Mouse (Mus musculus): ENCODE measurements at regions not wholly inside any gene's neighbourhood (a gene's known extent, or its start where the extent isn't known, plus 50 kb on each side); places are given as distances from the start of the nearest gene placed in this dataset.

DNA sequence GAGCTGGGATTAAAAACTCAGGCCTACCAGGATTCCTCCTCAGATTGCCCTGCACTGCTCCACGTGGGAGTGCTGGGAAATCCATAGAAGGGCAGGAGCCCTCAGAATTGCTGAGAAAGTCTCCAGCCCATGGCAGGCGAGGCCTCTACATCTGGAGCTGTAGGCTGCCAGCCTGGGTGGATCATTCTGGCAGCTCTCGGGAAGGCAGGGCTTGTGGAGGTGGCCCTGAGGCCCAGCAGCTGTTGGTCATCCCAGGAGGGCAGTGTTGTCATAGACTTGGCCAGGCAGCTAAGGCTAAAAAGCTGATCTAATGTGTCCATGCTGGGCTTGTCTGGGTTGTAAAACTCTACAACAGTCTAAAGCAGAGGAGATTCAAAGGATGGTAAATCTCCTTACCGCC is 101.6 kb upstream of the Aldh1a3 start:
- WGBS: 79% methylated on average over 4 of the region's 4 CpGs
- Histone ChIP-seq H3K36me3 (no peaks in the 10 kb centered on the region), H3K4me3 (no peak overlapping the region), H3K27ac (replicated peaks) (no peak overlapping the region), H3K4me2 (no peak overlapping the region), H3K9ac (no peak overlapping the region), H3K4me1 (replicated peaks) (no peaks in the 10 kb centered on the region), H3K9me3 (no peaks in the 10 kb centered on the region), H3K27me3 (no peaks in the 10 kb centered on the region)
- no peak for ATAC-seq (ENCODE audit: low read depth)

DNA sequence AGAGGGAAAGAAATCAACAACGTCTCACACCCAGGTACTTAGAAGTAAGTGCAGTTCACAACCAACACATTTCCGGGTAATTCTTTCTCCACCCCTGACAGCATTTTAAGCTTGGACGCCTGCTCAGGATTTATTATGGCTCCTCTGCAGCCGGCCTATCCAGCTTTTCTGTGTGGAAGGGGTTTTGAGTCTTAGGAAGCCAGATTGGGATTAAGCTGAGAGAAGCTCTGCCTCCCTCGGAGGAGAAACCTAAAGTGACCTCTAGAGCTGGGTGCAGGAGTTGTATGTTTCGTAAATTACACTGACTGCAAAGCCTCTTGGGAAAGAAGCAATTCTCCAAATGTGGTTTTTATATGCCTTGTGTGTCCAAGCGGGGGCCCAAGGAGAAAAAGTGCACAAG is 96.6 kb upstream of the Aldh1a3 start:
- Histone ChIP-seq H3K36me3 (no peaks in the 10 kb centered on the region), H3K4me3 (no peak overlapping the region), H3K27me3 (no peaks in the 10 kb centered on the region), H3K4me1 (replicated peaks) (no peaks in the 10 kb centered on the region), H3K9me3 (no peaks in the 10 kb centered on the region), H3K9ac (no peak overlapping the region), H3K4me2 (no peak overlapping the region), H3K27ac (replicated peaks) (no peak overlapping the region)
- WGBS: 40% methylated on average over 7 of the region's 7 CpGs
- no peak for ATAC-seq (ENCODE audit: low read depth)

DNA sequence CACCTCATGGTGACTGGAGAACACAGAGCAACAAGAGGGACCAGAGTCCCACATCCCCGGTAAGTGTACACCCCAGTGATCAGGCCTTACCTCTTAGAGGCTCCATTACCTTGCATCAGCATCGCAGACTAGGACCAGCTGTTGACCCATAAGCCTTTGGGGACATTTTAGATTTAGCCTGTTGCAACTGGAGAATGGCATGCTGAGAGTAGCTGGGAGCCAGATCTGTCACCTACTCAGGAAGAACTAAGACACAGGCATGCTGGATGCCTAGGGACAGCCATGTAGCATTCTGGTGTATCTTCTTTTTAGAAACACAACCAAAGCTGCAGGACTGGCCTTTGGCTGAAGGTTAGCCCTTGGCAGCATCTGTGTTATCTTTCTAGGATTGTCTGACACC is 94.2 kb upstream of the Aldh1a3 start:
- no peaks in the 10 kb centered on the region for H3K36me3 ChIP-seq
- no peak overlapping the region for H3K4me3 ChIP-seq
- no peak for ATAC-seq (ENCODE audit: low read depth)
- H3K27ac ChIP-seq (replicated peaks): no peak overlapping the region
- H3K4me1 ChIP-seq (replicated peaks): no peaks in the 10 kb centered on the region
- H3K4me2 ChIP-seq: no peak overlapping the region
- no peak overlapping the region for H3K9ac ChIP-seq
- no peaks in the 10 kb centered on the region for H3K9me3 ChIP-seq
- WGBS: 81% methylated on average over 2 of the region's 2 CpGs
- H3K27me3 ChIP-seq: no peaks in the 10 kb centered on the region

DNA sequence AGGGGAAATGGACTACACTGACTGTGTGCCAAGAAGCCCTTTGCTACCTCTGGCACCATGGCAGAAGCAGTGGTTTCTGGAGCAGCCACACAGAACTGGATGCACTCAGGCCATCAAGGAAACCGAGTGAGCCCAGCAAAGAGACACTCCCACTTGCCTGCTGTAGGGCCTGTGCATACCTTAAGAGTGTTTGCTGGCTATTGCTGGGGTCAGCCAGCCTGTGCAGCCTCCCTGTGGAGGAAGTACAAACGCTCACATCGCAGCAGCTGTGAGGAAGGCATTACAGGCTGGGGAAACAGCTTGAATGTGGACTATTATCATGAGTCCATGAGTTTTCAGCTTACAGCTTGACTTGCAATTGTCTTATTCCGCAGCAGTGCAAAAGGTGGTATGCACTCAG is 88.8 kb upstream of the Aldh1a3 start:
- no peak overlapping the region for H3K27ac ChIP-seq (replicated peaks)
- no peak overlapping the region for H3K9ac ChIP-seq
- H3K4me1 ChIP-seq (replicated peaks): no peaks in the 10 kb centered on the region
- no peaks in the 10 kb centered on the region for H3K9me3 ChIP-seq
- no peak for ATAC-seq (ENCODE audit: low read depth)
- no peak overlapping the region for H3K4me3 ChIP-seq
- WGBS: 50% methylated on average over 4 of the region's 4 CpGs
- no peaks in the 10 kb centered on the region for H3K36me3 ChIP-seq
- H3K4me2 ChIP-seq: no peak overlapping the region
- H3K27me3 ChIP-seq: no peaks in the 10 kb centered on the region

DNA sequence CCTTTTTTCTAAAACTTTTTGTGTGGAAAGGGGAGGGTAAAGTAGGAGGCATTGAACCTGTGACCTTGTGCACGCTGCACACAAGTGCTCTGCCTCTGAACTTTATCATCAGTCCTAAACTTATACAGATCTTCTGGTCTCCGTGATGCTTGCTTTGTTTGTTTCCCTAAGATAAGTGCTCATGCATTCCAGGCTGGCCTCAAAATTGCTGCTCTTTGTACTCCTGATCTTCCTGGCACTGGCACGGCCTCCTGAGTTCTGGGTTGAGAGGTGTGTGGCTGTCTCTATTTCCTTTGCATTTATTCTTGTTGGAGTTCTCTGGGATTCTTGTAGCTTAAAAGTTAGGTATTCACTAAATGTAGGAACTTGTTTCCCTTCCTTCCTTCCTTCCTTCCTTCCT is 86.1 kb upstream of the Aldh1a3 start:
- no peaks in the 10 kb centered on the region for H3K4me1 ChIP-seq (replicated peaks)
- WGBS: 62% methylated on average over 3 of the region's 3 CpGs
- no peak for ATAC-seq (ENCODE audit: low read depth)

DNA sequence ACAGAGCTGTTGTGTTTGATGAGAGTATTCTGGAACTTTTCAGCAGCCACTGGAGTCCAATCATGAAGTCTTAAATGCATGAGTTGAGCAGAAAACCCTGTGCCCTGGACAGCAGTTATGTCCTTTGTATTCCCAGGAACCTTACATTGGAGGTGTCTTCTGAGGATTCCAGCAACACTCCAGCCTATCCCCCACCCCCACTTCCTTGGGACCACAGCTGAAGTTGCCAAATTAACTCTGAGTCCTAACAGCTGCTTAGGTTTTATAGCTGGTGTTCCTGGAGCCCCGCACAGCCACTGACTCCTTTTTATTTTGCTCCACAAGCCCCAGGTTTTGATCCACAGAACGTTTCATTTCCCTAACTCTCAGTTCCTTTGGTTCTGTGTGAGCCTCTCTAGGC is 78.4 kb upstream of the Aldh1a3 start:
- no peak overlapping the region for H3K4me2 ChIP-seq
- H3K36me3 ChIP-seq: no peaks in the 10 kb centered on the region
- H3K27me3 ChIP-seq: no peaks in the 10 kb centered on the region
- H3K27ac ChIP-seq (replicated peaks): no peak overlapping the region
- no peak overlapping the region for H3K9ac ChIP-seq
- no peak overlapping the region for H3K4me3 ChIP-seq
- WGBS: 51% methylated on average over 2 of the region's 2 CpGs
- no peak for ATAC-seq (ENCODE audit: low read depth)
- H3K4me1 ChIP-seq (replicated peaks): peaks cover 8% of the 10 kb centered on the region; the same call in 1 of the 2 replicates
- peaks cover 9% of the 10 kb centered on the region for H3K9me3 ChIP-seq

More for the DNA sequence above, 86.1 kb upstream of the Aldh1a3 start:
- H3K36me3 ChIP-seq: no peaks in the 10 kb centered on the region
- no peaks in the 10 kb centered on the region for H3K27me3 ChIP-seq
- no peak overlapping the region for H3K4me2 ChIP-seq
- H3K9ac ChIP-seq: no peak overlapping the region
- no peak overlapping the region for H3K4me3 ChIP-seq
- no peak overlapping the region for H3K27ac ChIP-seq (replicated peaks)
- H3K9me3 ChIP-seq: peaks cover under 1% of the 10 kb centered on the region; the same call in 1 of the 2 replicates

DNA sequence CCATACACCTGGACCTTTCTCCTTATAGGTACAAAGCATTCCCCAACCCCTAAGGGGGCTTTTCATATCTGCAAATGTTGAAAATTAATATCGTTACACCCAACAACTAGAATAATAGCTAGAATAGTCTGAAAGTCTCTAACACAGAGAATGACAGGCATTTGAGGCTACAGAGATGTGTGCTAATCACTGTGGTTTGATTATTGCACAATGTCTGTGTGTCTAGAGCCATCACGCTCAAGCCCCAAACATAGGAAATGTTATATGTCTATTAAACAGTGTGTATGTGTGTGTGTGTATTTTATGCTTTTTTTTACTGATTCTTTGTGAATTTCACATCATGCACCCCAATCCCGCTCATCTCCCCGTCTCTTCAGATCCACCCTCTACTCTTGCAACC is 77.2 kb upstream of the Aldh1a3 start:
- ATAC-seq (ENCODE audit: low read depth): no peak
- 91% methylated on average over 4 of the region's 4 CpGs for WGBS
- peaks cover 8% of the 10 kb centered on the region; the same call in 1 of the 2 replicates for H3K4me1 ChIP-seq (replicated peaks)
- H3K27ac ChIP-seq (replicated peaks): no peak overlapping the region
- H3K9me3 ChIP-seq: peaks cover 9% of the 10 kb centered on the region
- no peak overlapping the region for H3K4me3 ChIP-seq
- no peak overlapping the region for H3K9ac ChIP-seq
- H3K27me3 ChIP-seq: no peaks in the 10 kb centered on the region
- no peak overlapping the region for H3K4me2 ChIP-seq
- H3K36me3 ChIP-seq: no peaks in the 10 kb centered on the region

DNA sequence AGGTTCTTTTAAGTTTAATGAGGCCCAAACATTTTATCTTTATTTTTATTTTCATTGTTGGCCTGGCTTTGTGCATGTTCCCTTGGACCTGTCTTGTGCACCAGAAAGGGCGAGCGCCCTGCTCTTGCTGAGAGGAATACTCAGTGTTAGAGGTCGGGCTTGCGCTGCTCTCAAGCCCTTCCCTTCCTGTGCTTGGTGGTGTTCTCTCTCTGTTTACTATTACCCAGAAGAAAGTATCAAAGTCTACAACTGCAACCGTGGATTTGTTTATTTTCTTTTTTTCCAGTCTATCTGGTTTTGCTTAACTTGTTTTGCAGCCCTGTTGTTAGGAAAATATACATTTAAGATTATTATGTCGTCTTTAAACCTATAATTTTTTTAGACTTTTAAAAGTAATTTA is 74.1 kb upstream of the Aldh1a3 start:
- ATAC-seq (ENCODE audit: low read depth): no peak
- H3K4me3 ChIP-seq: no peak overlapping the region
- no peak overlapping the region for H3K9ac ChIP-seq
- H3K36me3 ChIP-seq: no peaks in the 10 kb centered on the region
- H3K27me3 ChIP-seq: no peaks in the 10 kb centered on the region
- H3K4me1 ChIP-seq (replicated peaks): peaks cover 8% of the 10 kb centered on the region; the same call in 1 of the 2 replicates
- no peak overlapping the region for H3K4me2 ChIP-seq
- no peaks in the 10 kb centered on the region for H3K9me3 ChIP-seq
- 80% methylated on average over 6 of the region's 6 CpGs for WGBS
- H3K27ac ChIP-seq (replicated peaks): no peak overlapping the region

DNA sequence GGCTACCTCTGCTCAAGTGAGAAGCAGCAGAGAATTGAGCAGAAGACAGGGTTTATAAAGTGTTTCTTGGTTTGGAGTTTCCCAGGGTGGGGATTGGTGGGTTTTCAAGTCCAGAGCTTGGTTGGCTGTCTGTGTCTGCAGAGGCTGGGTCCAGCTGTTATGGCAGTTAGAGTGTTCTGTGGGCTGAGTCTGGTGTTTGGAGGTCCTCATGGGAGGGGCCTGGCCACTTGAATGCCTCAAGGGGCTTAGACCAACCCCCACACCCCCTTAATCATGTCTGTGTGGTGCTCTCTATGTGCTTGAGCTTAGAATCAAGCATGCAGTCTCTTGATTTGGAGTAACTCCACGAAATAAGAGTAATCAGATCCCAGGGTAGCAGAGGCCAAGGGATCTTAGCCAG is 70.2 kb upstream of the Aldh1a3 start:
- H3K36me3 ChIP-seq: no peaks in the 10 kb centered on the region
- WGBS: 43% methylated on average over 1 of the region's 1 CpGs
- no peak overlapping the region for H3K27ac ChIP-seq (replicated peaks)
- H3K4me2 ChIP-seq: no peak overlapping the region
- H3K4me1 ChIP-seq (replicated peaks): peaks cover 1% of the 10 kb centered on the region; the same call in 1 of the 2 replicates
- H3K4me3 ChIP-seq: no peak overlapping the region
- no peaks in the 10 kb centered on the region for H3K9me3 ChIP-seq
- H3K27me3 ChIP-seq: no peaks in the 10 kb centered on the region
- no peak overlapping the region for H3K9ac ChIP-seq
- ATAC-seq (ENCODE audit: low read depth): no peak

DNA sequence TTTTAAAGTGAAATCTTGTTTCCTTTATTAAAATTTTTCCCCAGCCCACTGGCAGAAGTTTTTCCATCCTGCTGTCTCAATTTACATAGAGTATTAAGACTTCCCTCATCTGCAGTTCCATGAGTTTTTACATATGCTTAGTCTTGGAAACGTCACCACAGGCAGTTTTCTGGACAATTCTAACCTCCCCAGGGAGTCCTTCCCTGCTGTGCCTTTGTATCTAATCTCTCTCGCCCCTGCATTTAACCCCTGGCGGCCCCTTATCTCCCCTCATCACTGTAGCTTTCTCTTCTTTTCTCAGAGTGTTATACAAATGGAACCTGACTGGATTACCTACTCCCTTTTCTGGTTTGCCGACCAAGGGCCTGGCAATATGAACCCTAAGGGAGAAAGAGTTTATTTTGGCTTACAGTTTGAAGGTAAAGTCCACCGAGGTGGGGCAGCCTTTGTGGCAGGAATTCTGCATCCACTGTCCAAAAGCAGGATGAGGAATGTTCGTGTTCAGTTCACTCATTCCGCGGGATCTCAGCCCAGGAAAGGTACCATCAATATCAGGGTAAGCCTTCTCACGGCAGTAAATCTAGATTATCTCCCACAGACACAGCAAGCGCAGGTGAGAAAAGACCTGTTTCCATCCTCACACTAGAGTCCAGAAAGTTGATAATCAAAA is 66.0 kb upstream of the Aldh1a3 start:
- no peak for ATAC-seq (ENCODE audit: low read depth)
- Histone ChIP-seq H3K4me3 (no peak overlapping the region), H3K4me2 (no peak overlapping the region), H3K9ac (no peak overlapping the region), H3K4me1 (replicated peaks) (no peaks in the 10 kb centered on the region), H3K27me3 (no peaks in the 10 kb centered on the region), H3K9me3 (no peaks in the 10 kb centered on the region), H3K27ac (replicated peaks) (no peak overlapping the region), H3K36me3 (no peaks in the 10 kb centered on the region)
- 72% methylated on average over 10 of the region's 10 CpGs for WGBS

DNA sequence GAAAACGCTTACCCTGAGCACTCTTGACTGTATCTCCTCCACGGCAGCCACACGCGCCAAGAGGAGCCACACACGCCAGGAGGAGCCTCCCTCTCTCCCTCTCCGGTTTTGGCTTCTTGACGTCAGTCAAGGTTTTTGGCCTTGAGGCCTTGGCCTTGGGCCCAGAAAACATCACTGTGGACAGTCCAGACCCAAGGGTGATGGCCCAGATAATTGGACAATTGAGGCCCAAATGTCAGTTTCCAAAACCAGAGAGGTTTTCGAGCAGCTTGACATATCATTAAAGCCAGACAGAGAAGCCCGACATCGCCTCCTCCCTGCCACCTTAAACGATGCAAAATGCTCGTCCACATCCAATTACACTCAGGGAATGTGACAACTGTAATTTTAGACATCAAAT is 65.4 kb upstream of the Aldh1a3 start:
- Histone ChIP-seq H3K27ac (replicated peaks) (no peak overlapping the region), H3K27me3 (no peaks in the 10 kb centered on the region), H3K4me3 (no peak overlapping the region), H3K36me3 (no peaks in the 10 kb centered on the region), H3K4me2 (no peak overlapping the region), H3K4me1 (replicated peaks) (no peaks in the 10 kb centered on the region), H3K9me3 (no peaks in the 10 kb centered on the region), H3K9ac (no peak overlapping the region)
- 84% methylated on average over 12 of the region's 12 CpGs for WGBS
- ATAC-seq (ENCODE audit: low read depth): no peak

DNA sequence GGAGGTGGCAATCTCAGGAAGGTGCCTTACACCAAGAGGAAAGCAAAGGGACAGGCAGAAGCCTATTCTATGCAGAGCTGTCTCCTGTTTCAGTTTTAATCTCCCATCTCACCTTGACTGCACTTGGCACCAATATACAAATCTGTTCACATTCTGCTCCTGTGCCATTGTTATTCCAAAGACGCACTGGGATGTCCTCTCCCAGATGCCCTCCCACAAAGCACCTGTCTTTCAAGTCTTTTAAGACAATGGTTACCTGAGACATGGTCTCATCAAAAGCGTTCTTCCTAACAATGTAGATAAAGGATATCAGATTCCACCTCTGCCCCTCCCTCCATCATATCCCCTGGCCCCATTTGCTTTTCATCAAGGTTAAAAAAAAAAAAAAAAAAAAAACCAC is 64.2 kb upstream of the Aldh1a3 start:
- Histone ChIP-seq H3K27ac (replicated peaks) (no peak overlapping the region), H3K27me3 (no peaks in the 10 kb centered on the region), H3K9me3 (no peaks in the 10 kb centered on the region), H3K4me1 (replicated peaks) (no peaks in the 10 kb centered on the region), H3K4me2 (no peak overlapping the region), H3K36me3 (no peaks in the 10 kb centered on the region), H3K9ac (no peak overlapping the region), H3K4me3 (no peak overlapping the region)
- ATAC-seq (ENCODE audit: low read depth): no peak
- 80% methylated on average over 2 of the region's 2 CpGs for WGBS

DNA sequence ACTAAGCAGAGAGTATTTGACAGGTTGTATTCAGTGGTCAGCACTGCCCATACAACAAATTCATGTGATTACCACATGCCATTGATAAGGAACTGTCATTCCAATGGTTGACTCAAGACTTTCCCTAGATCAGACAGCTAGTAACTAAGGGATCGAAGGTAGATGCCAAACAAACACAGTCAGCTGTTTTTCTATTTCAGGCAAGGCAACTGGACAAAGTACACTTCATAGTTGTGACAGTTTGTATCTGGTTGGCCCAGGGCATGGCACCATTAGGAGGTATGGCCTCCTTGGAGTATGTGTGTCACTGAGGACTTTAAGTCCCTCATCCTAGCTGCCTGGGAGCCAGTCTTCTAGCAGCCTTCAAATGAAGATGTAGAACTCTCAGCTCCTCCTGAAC is 62.8 kb upstream of the Aldh1a3 start:
- no peak for ATAC-seq (ENCODE audit: low read depth)
- no peaks in the 10 kb centered on the region for H3K9me3 ChIP-seq
- no peak overlapping the region for H3K27ac ChIP-seq (replicated peaks)
- no peaks in the 10 kb centered on the region for H3K36me3 ChIP-seq
- no peak overlapping the region for H3K4me2 ChIP-seq
- no peaks in the 10 kb centered on the region for H3K4me1 ChIP-seq (replicated peaks)
- no peak overlapping the region for H3K9ac ChIP-seq
- WGBS: 89% methylated on average over 1 of the region's 1 CpGs
- H3K4me3 ChIP-seq: no peak overlapping the region
- no peaks in the 10 kb centered on the region for H3K27me3 ChIP-seq

All from neural tube, embryonic 13.5 days (tissue).